Mouse (Mus musculus) ovary, postnatal 36 days (tissue): ENCODE data around the gene Siah3.
A peak's percentile ranks its signal among the peaks of the same experiment; 100 is the strongest.

ENCODE experiments used
- DNase-seq: peaks from one replicate; pipeline ENCODE4 v3.0.0; 2022; ENCODE audit warnings: low spot score, mixed read lengths

The Siah3 gene

GRCm38 (mm10) chr14:75524648-75525047 is 68.9 kb downstream of the Siah3 start:
- DNase-seq: no peak

GRCm38 (mm10) chr14:75525376-75526145 is 69.8 kb downstream of the Siah3 start:
- DNase-seq: no peak

- peak; percentile 69 for DNase-seq
Measured at GRCm38 (mm10) chr14:75527464-75528190, 71.8 kb downstream of the Siah3 start.

GRCm38 (mm10) chr14:75530815-75531353 is 75.1 kb downstream of the Siah3 start:
- DNase-seq: no peak

- no peak for DNase-seq
Measured at GRCm38 (mm10) chr14:75539205-75539604, 83.4 kb downstream of the Siah3 start.

- no peak for DNase-seq
Measured at GRCm38 (mm10) chr14:75540216-75540995, 84.6 kb downstream of the Siah3 start.

GRCm38 (mm10) chr14:75540996-75541350 is 85.2 kb downstream of the Siah3 start:
- no peak for DNase-seq

- DNase-seq: no peak
Measured at GRCm38 (mm10) chr14:75541731-75542130, 85.9 kb downstream of the Siah3 start.

GRCm38 (mm10) chr14:75561577-75562331 is 106.0 kb downstream of the Siah3 start:
- no peak for DNase-seq

- DNase-seq: peak; percentile 67
Measured at GRCm38 (mm10) chr14:75565534-75566140, 109.9 kb downstream of the Siah3 start.

- no peak for DNase-seq
Measured at GRCm38 (mm10) chr14:75566303-75566702, 110.5 kb downstream of the Siah3 start.

- DNase-seq: no peak
Measured at GRCm38 (mm10) chr14:75579010-75579409, 123.2 kb downstream of the Siah3 start.
